Mouse (Mus musculus) G1E-ER4 (cell line): ENCODE data around the gene Fscn2. TPM values are rescaled to one million over a fixed set of nuclear protein-coding genes. Genes with fewer than 3 reads are reported as not detected.

Source experiments
- GATA1 ChIP-seq: IDR thresholded peaks from one replicate; pipeline ENCODE4 v1.8.0; 2012; ENCODE audit warnings: low read length, inconsistent platforms
- polyA plus RNA-seq: library from polyadenylated mRNA; stranded (reverse); fragments of >175 nt; gene quantifications from 2 replicates; pipeline ENCODE4 v1.2.3, GENCODE M21; 2012

Fscn2 gene
- polyA plus RNA-seq, result not detected in 2 replicates

GRCm38 (mm10) chr11:120361295-120361694 is at the start of gene Fscn2:
Gene Fscn2, plus strand, starts transcription at chr11:120361534.
- TF ChIP-seq GATA1, result no peak

GRCm38 (mm10) chr11:120311561-120311960 is 49.8 kb upstream of the Fscn2 start:
- no peak for TF ChIP-seq GATA1

GRCm38 (mm10) chr11:120312069-120312468 is 49.3 kb upstream of the Fscn2 start:
- TF ChIP-seq GATA1, result no peak

- TF ChIP-seq GATA1, result no peak
Measured at GRCm38 (mm10) chr11:120313906-120314685, 47.2 kb upstream of the Fscn2 start.

GRCm38 (mm10) chr11:120314721-120315415 is 46.5 kb upstream of the Fscn2 start:
- no peak for TF ChIP-seq GATA1

- TF ChIP-seq GATA1, result no peak
Measured at GRCm38 (mm10) chr11:120315416-120315761, 45.9 kb upstream of the Fscn2 start.

- no peak for TF ChIP-seq GATA1
Measured at GRCm38 (mm10) chr11:120315832-120316689, 45.3 kb upstream of the Fscn2 start.

GRCm38 (mm10) chr11:120316690-120317254 is 44.6 kb upstream of the Fscn2 start:
- TF ChIP-seq GATA1, result no peak

GRCm38 (mm10) chr11:120317456-120317855 is 43.9 kb upstream of the Fscn2 start:
- TF ChIP-seq GATA1, result no peak

- TF ChIP-seq GATA1, result no peak
Measured at GRCm38 (mm10) chr11:120319310-120319709, 42.0 kb upstream of the Fscn2 start.

GRCm38 (mm10) chr11:120320156-120320555 is 41.2 kb upstream of the Fscn2 start:
- TF ChIP-seq GATA1, result no peak

GRCm38 (mm10) chr11:120335431-120336021 is 25.8 kb upstream of the Fscn2 start:
- TF ChIP-seq GATA1, result no peak

- TF ChIP-seq GATA1, result no peak
Measured at GRCm38 (mm10) chr11:120337447-120337846, 23.9 kb upstream of the Fscn2 start.

GRCm38 (mm10) chr11:120338786-120339185 is 22.5 kb upstream of the Fscn2 start:
- TF ChIP-seq GATA1, result no peak

- TF ChIP-seq GATA1, result no peak
Measured at GRCm38 (mm10) chr11:120339978-120340513, 21.3 kb upstream of the Fscn2 start.
